Mouse (Mus musculus) G1E (cell line): Measurements from ENCODE around the gene Nrp2.

Experiments used
- CTCF ChIP-seq: IDR thresholded peaks from 2 replicates; pipeline ENCODE4 v1.5.1; 2012; ENCODE audit warnings: low read depth, low read length, inconsistent platforms, mixed read lengths
- GATA1 ChIP-seq: IDR thresholded peaks from 2 replicates; pipeline ENCODE4 v1.6.1; 2012; ENCODE audit warnings: borderline replicate concordance, low read length, inconsistent platforms, mixed read lengths
- TAL1 ChIP-seq: conservative IDR thresholded peaks from 2 replicates; pipeline ENCODE4 v1.6.1; 2012; ENCODE audit warnings: low read depth, low read length, inconsistent platforms, mixed read lengths

DNA sequence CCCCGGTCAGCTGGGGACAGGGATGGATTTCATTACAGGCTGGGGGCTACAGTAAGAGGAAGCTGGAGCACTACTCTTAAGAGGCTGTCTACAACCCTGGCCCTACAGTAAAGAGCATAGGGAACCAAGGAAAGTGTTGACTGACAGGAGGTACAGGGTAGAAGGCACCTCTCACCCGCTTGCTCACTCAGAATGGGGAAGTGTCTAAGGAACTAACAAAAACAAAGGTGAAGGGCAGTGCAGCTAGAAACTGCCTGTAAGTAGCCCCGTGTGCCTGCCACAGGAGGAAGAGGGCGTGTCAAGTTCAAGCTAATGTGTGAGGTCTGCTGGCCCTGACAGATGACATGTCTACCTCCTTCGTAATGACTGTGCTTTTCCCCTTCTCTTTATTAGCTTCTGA is 57.0 kb downstream of the Nrp2 start:
- TF ChIP-seq TAL1 (no peak), CTCF (no peak), GATA1 (no peak)
